Mouse (Mus musculus) lung, adult 10 weeks (tissue): ENCODE data around the gene Galnt12. TPM values are rescaled to one million over a fixed set of nuclear protein-coding genes. Genes with fewer than 3 reads are reported as not detected.

Experiments used
- polyA plus RNA-seq: library from polyadenylated mRNA; stranded (reverse); fragments of 350-450 nt; fragmentation: Illumina TruSeq; extraction: RNeasy Lipid Tissue Mini Kit (QIAGEN cat#74804); gene quantifications from one replicate; pipeline ENCODE4 v1.2.3, GENCODE M21; 2014; ENCODE audit warnings: low read depth, low replicate concordance; ENCODE audit not compliant: insufficient read depth

Galnt12 gene
- polyA plus RNA-seq: 2.2 TPM

GRCm38 (mm10) chr4:47091493-47092386, at the start of gene Galnt12:
TSS of gene Galnt12 (plus strand) at chr4:47091909.

GRCm38 (mm10) chr4:47056791-47057509, 34.8 kb upstream of the Galnt12 start, which contains the start of gene Anks6:
TSS of gene Anks6 (minus strand) at chr4:47057427.

Other genes with a start within 250 kb of the Galnt12 start
- gene Gabbr2, start 100.0 kb upstream of the Galnt12 start, polyA plus RNA-seq: not detected
- 1.5 TPM for gene Anks6, start 34.5 kb upstream of the Galnt12 start, polyA plus RNA-seq
- 7.3 TPM for gene Col15a1, start 116.3 kb downstream of the Galnt12 start, polyA plus RNA-seq